Mouse (Mus musculus): ENCODE data around the gene Psmd14.

Gene Psmd14

GRCm38 (mm10) chr2:61759234-61759855 is 47.9 kb downstream of the Psmd14 start:
- DNase-seq (ENCODE audit: low read depth in 2 of 2, low spot score in 2 of 2), result no peak

- DNase-seq (ENCODE audit: low read depth in 2 of 2, low spot score in 2 of 2), result no peak
These were observed 48.5 kb downstream of the Psmd14 start for GRCm38 (mm10) chr2:61760044-61760443.

GRCm38 (mm10) chr2:61764470-61765105 is 53.1 kb downstream of the Psmd14 start:
- DNase-seq (ENCODE audit: low read depth in 2 of 2, low spot score in 2 of 2), result no peak

DNA sequence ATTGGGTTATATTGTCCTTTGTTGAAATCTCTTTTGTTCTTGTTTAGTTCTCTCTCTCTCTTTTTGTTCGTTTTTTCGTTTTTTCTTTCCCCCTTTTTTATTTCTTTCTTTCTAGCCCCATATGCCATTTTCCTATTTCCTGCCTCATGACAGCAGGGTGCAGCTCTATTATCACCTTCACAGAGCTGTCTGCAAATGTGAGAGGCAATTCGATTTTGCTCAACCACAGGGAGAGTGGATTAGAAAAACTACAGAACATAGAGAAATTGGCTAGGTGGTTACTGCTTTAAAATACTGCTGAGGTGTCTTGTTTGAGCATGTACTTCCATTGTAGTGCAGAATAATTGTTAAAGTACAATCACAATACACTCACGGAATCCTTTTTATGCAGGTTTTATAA is 54.0 kb downstream of the Psmd14 start:
- DNase-seq (ENCODE audit: low read depth in 2 of 2, low spot score in 2 of 2), result no peak

DNA sequence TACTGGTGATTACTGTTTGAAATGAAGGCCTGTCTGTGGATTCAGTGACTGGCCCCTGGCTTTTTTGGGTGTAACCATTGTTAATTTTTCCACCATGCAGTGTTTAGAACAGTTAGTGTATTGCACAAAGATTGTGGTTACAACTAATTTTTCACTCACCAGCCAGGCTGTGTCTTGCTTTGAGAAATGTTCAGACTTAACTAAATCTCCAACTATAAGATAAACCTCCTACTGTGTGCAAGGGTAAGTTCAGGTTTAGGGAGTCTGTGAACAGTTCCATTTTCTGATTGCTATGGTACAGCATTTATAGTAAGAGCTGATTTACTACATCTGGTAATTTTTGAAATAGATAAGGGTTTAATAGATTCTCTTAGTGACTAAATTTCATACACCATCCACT is 69.3 kb downstream of the Psmd14 start:
- no peak for DNase-seq (ENCODE audit: low read depth in 2 of 2, low spot score in 2 of 2)

- no peak for DNase-seq (ENCODE audit: low read depth in 2 of 2, low spot score in 2 of 2)
These were observed 83.5 kb downstream of the Psmd14 start for GRCm38 (mm10) chr2:61794960-61795359.

DNA sequence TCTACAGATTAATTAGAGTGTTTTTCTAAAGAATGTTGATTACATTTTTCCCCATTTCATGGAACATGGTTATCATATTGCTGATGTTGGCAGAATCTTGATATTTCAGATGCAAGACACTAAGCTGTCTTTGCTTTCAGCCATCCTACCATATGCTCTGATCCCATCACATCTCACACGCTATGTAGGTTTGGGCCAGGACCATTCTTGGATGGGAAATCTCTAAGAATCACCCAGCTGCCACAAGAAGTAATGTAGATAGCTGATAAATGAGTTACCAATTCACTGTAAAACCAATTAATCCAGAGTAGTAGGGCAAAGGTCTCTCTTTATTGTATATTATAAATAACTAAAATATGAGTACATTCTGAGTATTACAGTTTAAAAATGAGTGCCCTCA is 86.6 kb downstream of the Psmd14 start:
- DNase-seq (ENCODE audit: low read depth in 2 of 2, low spot score in 2 of 2), result no peak

DNA sequence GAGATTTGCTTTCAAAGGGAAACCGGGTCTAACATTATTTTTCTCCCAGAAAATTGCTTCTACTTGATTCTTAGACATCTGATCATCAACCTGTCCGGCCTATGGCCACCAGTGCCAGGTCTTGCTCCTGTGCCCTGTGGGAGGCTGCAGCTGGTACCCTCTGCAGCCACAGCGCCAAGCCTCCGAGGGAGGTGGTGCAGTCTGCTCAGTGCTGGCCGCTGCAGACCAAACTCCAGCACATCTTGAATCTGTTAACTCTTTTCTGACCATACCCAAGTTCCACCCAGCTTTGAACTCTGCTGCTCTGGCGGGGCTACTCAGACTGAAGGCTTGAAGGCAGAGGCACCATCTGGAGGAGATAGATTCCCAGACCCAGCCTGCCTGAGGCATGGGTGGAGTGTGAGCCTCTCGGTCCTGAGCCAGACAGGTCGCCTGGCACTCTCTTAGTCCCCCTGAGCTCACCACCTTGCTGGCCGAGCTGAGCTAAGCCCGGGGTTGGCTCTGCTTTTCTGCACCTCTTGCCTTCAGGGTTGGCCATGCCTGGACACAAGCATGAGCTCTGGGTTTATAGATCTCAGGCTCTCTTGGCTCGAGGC is 91.3 kb downstream of the Psmd14 start, which contains the start of gene Tbr1:
Gene Tbr1 (plus strand): TSS at position 275 of the 596 bp plus-strand sequence.
- no peak for DNase-seq (ENCODE audit: low read depth in 2 of 2, low spot score in 2 of 2)

- no peak for DNase-seq (ENCODE audit: low read depth in 2 of 2, low spot score in 2 of 2)
These were observed 92.2 kb downstream of the Psmd14 start for GRCm38 (mm10) chr2:61803443-61804367.

GRCm38 (mm10) chr2:61804382-61804840 is 92.9 kb downstream of the Psmd14 start:
- no peak for DNase-seq (ENCODE audit: low read depth in 2 of 2, low spot score in 2 of 2)

DNA sequence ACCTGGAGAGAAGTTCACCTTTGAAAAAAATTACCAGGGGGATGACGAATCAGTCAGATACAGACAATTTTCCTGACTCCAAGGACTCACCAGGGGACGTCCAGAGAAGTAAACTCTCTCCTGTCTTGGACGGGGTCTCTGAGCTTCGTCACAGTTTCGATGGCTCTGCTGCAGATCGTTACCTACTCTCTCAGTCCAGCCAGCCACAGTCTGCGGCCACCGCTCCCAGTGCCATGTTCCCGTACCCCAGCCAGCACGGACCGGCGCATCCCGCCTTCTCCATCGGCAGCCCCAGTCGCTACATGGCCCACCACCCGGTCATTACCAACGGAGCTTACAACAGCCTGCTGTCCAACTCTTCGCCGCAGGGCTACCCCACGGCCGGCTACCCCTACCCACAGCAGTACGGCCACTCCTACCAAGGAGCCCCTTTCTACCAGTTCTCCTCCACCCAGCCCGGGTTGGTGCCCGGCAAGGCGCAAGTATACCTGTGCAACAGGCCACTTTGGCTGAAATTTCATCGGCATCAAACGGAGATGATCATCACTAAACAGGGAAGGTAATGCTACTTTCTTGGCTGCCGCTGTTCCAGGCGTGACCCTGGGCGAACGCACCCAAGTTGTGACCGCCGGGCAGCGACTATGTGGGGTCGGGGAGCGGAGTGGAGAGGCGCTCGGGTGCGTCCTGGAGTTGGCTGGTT is 93.5 kb downstream of the Psmd14 start:
- no peak for DNase-seq (ENCODE audit: low read depth in 2 of 2, low spot score in 2 of 2)

GRCm38 (mm10) chr2:61805541-61806345 is 94.2 kb downstream of the Psmd14 start:
- no peak for DNase-seq (ENCODE audit: low read depth in 2 of 2, low spot score in 2 of 2)

GRCm38 (mm10) chr2:61806346-61806825 is 94.9 kb downstream of the Psmd14 start:
- no peak for DNase-seq (ENCODE audit: low read depth in 2 of 2, low spot score in 2 of 2)

GRCm38 (mm10) chr2:61807151-61807550 is 95.7 kb downstream of the Psmd14 start:
- DNase-seq (ENCODE audit: low read depth in 2 of 2, low spot score in 2 of 2), result no peak

DNA sequence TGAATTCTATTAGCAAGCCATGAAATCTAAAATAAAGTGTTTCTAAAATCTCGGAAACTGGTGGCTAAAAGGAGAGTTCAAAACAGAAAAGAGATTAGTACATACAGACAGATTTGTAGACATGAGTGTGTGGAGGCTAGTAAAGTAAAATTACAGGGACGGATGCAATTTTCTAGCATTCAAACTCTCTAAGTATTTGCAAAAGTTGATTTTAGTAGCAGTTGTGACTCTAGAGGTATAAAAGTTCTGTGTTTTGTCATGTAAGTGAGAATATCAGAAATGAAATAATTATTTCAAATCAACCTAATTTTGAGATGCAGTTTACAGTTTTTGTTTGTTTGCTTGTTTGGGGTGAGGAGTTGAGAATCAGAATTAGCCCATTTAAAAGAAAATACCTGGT is 96.3 kb downstream of the Psmd14 start:
- DNase-seq (ENCODE audit: low read depth in 2 of 2, low spot score in 2 of 2), result no peak

GRCm38 (mm10) chr2:61808776-61809175 is 97.3 kb downstream of the Psmd14 start:
- DNase-seq (ENCODE audit: low read depth in 2 of 2, low spot score in 2 of 2), result no peak

GRCm38 (mm10) chr2:61809381-61809780 is 97.9 kb downstream of the Psmd14 start:
- no peak for DNase-seq (ENCODE audit: low read depth in 2 of 2, low spot score in 2 of 2)

- no peak for DNase-seq (ENCODE audit: low read depth in 2 of 2, low spot score in 2 of 2)
These were observed 99.3 kb downstream of the Psmd14 start for GRCm38 (mm10) chr2:61810751-61811150.

GRCm38 (mm10) chr2:61811163-61811506 is 99.6 kb downstream of the Psmd14 start:
- DNase-seq (ENCODE audit: low read depth in 2 of 2, low spot score in 2 of 2), result no peak
